Mouse (Mus musculus) liver, adult 10 weeks (tissue): ENCODE results near the gene Cyp4f16. TPM values are rescaled to one million over a fixed set of nuclear protein-coding genes. Genes with fewer than 3 reads are reported as not detected.

Experiments used
- polyA plus RNA-seq: library from polyadenylated mRNA; stranded (reverse); fragments of 350-450 nt; fragmentation: Illumina TruSeq; extraction: RNeasy Lipid Tissue Mini Kit (QIAGEN cat#74804); gene quantifications from one replicate; pipeline ENCODE4 v1.2.3, GENCODE M21; 2014; ENCODE audit warnings: low read depth, low replicate concordance

The Cyp4f16 gene
- polyA plus RNA-seq: 2.3 TPM

DNA sequence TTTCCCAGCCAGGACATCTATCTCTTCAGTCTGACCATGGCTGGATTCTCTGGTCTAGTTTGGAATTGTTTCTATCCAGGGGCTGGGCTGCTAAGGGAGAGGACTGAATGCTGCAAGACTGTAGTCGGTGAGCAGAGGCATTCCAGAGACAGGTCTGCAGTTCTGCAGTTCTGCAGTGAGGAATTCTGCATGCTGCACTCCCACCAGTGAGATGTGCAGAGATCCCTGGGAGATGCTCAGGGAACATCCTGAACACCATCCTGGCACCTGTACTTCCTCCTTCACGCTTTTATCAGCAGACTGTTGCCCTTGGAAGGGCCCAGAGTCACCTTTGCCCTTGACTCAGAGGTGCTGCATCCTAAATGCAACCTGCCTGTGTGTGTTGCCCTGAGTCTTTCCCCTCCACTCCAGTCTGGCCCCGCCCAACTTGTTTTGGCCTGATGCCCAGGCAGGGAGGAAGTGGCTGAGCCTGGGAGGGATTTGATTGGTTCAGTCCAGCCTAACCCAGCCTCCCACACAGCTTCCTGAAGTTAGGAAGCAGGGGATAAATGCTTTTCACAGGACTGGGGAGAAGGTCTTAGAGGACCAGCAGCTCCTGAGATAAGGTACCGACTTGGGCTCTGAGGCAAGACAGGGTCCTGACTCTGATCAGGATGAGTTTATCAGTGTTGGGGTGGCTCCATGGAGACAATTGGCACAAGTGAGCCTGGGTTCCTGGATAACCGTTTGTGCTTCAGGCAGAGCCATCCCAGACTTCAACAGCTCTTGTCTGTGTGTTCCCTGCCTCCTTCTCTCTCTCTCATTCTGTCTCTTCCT, at the start of gene Cyp4f16:
Cyp4f16 (plus strand) TSS at position 508 of the 816 bp plus-strand sequence.

DNA sequence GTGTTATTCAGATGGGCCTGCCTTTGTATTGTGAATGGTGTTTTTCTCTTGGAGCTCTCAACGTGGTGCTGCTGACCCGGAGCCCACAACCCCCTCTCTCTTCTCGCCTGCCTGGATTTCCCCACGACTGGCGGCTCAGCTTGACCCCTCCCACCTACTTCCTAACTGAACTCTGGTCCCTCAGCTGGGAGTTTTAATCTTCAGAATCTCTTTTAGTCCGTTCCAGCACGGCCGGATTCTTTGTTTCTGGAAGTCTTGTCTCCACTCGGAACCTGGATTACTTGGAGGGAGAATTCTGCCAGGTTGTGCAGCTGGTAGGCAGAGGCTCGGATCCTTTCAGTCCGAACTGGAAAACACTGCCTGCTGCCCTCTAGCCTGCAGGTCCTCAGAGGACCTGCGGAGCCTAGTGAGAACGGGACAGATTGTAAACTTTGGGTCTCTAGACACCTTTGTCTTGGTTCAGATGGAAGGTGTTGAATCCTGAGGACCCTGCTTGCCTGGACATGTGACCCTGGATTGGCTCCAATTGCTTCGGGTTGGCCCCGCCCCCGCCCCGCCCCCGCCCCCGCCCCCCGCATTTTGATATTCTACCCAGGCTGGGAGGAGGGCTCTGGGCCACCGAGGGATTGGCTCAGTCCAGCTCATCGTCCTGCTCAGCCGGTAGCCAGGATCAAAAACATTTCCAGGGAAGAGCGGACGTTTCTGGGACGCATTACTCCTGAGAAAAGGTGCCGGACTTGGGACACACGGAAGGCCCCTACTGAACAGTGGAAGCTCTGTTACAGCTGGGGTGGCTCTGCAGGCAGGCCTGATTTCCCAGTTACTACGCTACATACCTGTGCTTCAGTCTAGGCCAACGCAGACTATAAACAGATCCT, 30.3 kb upstream of the Cyp4f16 start, which contains the start of gene Cyp4f17:
Cyp4f17 (plus strand) TSS at position 200 of the 878 bp plus-strand sequence.

Other genes starting within 250 kb of the Cyp4f16 start
- 30.3 TPM for gene Akap8, start 215.3 kb upstream of the Cyp4f16 start, polyA plus RNA-seq
- 20.1 TPM for gene Akap8l, start 186.0 kb upstream of the Cyp4f16 start, polyA plus RNA-seq
- 1.0 TPM for gene Wiz, start 147.1 kb upstream of the Cyp4f16 start, polyA plus RNA-seq
- 0.16 TPM for gene Rasal3, start 133.0 kb upstream of the Cyp4f16 start, polyA plus RNA-seq
- gene Pglyrp2, start 112.4 kb upstream of the Cyp4f16 start, polyA plus RNA-seq: 21.3 TPM
- not detected for gene Cyp4f39, start 83.8 kb upstream of the Cyp4f16 start, polyA plus RNA-seq
- gene Cyp4f17, start 30.5 kb upstream of the Cyp4f16 start, polyA plus RNA-seq: 3.8 TPM
- gene Cyp4f37, start 84.8 kb downstream of the Cyp4f16 start, polyA plus RNA-seq: not detected
- gene Cyp4f40, start 122.3 kb downstream of the Cyp4f16 start, polyA plus RNA-seq: not detected
- gene Cyp4f15, start 149.1 kb downstream of the Cyp4f16 start, polyA plus RNA-seq: 50.1 TPM